Mouse (Mus musculus): ENCODE data around the gene Btg2.

Gene Btg2

GRCm38 (mm10) chr1:134077389-134078060 is 1.4 kb downstream of the Btg2 start:
- peak; percentile 79 to 80 for DNase-seq

DNA sequence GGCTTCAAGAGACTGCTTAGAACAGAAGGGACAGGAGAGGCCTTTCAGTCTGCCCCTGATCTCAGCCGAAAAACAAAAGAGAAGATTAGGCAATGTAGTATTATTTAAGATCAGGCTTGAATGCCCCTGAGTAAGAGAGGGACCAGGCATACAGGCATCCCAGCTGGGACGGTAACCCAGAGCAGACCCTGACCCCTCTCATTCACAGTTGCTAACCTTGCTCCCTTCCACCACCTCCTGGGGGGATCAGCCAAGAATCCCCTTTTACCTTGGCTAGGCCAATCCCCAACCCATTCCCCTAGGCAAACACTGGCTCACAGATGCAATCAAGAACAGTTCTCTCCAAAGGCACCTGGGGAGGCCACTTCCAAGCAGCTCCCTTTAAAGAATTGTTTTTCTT is 2.1 kb downstream of the Btg2 start:
- DNase-seq, result peak in 1 of 2 experiments; percentile 47

DNA sequence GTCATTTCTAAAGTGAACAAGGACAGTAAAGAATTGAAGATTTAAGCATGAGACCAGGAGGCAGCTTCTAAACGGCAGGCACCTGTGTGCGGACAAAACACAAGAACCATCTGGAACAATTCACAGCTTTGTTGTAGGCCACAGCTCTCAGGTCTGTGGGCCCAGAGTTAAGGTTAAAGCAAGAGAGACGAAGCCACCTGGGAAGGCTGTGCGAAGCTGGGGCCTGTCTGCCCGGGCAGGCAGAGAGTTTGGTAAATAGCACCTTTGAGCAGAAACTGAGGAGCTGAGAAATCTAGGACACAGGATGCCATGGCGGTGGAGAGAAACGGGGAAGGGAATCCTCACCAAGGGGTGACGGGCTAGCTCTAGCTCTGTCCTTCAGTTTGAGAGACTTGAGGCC is 3.4 kb downstream of the Btg2 start:
- DNase-seq, result no peak

GRCm38 (mm10) chr1:134074606-134075005 is 4.3 kb downstream of the Btg2 start:
- DNase-seq, result no peak

GRCm38 (mm10) chr1:134074184-134074583 is 4.7 kb downstream of the Btg2 start:
- no peak for DNase-seq

- no peak for DNase-seq
These were observed 5.3 kb downstream of the Btg2 start for GRCm38 (mm10) chr1:134073658-134074057.

- no peak for DNase-seq
These were observed 5.8 kb downstream of the Btg2 start for GRCm38 (mm10) chr1:134073061-134073564.

DNA sequence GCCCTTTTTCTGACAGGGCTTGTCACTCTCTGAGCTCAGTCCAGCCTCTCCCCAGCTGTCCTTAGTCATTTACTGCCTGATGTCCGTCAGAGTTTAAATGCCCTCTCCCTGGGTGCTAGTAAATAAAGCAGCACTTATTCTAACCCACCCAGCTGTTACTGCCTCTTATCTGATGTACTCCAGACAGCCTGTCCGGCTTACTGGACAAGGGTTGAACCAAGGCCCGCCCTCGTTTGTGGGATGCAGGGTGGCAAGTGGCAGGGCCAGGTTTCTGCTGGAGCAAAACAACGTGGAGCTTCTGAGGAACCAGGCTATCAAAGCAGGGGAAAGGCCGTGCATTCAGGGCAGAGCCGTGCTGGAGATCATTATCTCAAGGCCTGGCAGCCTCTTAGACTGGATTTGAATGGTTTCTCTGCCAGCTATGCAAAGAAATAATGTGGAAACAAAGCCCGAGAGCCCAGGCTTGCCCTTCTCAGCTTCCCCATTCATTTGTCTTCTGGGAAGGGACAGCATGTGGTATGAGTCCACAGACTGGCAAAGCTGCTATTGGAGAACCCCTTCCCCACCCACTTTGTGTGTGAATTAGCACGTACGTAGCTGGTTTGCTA is 7.4 kb downstream of the Btg2 start:
- DNase-seq, result no peak

GRCm38 (mm10) chr1:134070099-134070669 is 8.7 kb downstream of the Btg2 start:
- DNase-seq, result no peak

DNA sequence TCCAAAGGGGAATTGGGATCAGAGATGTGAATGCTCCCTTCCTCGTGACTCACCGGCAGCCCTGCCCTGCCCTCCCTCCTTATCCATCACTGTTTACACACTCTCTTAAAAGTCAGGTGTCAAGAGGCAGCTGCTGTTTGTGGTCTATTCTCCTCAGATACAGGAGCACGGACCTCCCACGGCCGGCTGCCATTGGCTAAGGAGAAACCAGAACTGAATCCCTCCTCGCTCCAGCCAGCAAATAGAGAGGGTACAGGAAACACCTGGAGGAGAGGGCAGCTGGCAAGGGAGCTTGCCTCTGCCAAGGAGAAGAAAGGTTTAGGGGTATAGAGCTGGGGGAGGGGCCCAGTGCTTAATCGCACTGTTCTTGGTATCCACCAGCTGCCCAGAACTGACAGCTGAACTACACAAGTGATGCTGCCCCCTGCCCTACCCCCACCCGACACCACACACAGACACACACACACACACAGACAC is 11.7 kb downstream of the Btg2 start:
- DNase-seq, result peak; percentile 35 to 48

DNA sequence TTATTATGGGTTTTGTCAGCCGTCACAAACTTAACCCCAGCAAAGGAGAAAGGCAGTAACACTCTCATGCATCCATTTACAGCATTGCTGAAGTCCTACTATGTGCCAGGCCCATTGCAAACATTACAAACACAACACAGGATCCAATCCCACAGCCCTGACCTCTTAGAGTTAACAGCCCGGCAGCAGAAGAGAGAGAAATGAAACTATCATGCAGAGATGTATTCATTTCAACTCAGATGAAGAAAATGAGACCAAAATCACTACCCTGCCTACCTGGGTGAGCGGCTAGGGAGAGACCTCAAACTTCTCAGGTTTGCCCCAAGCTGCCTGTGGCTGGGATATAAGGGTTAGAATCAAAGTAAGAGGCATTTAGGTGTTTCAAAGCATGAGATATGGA is 12.4 kb downstream of the Btg2 start:
- no peak for DNase-seq

- DNase-seq, result no peak
These were observed 13.6 kb downstream of the Btg2 start for GRCm38 (mm10) chr1:134065241-134065809.

DNA sequence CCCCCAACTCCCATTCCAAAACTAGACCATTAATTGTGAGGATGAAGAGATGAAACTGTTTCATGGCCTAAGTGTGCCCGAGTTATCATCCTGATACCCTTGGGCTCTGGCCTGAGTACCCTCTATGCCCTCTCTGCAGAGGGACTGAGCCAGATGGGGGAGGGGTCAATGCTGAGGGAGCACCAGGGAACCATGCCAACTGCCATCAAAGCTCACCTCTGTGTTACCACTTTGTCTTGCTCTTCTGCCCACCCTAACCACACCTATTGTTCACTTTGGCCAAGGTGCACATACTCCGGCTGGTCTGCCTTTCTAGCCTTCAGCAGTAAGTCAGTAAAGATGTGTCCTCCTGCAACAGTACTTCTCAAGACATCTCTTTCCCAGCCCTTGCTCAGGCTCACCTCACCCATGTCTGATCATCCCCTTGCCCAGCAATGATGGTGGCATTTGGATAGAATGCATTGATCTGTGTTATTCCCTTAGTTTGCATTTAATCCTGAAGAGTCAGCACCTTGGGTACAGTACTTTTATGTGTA is 14.6 kb downstream of the Btg2 start:
- DNase-seq, result no peak

- no peak for DNase-seq
These were observed 15.2 kb downstream of the Btg2 start for GRCm38 (mm10) chr1:134063773-134064125.

DNA sequence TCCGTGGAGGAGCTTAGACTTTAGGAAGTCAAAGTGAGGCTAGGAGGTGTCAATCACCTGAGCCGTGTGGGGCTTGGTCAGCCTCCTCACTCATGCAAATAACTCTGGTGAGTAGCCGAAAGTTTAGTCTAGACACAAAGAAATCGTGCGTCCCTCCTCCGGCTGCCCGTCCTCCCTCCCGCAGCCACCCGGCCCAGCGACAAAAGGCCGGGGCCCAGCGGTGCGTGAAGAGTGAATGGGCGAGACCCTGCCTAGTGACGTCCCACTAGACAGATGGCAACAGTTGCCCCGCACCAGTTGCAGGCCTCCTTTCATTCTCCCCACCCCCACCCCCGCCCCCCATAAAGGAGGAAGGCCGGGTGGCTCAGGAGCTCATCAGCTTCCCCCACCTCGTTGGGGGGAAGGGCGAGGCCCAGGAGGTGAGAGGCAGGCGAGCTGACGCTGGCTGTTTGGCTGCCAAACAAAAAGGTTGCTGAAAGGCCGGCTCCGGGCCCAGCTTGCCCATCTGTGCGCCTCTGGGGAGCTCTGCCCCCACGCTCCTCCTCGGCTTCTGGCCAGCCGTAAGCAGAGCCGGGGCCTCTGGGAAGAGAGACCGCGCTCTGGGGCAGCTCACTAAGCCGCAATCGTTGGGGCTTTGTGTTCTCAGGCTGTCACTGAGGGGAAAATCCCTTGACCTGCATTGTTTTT is 15.7 kb downstream of the Btg2 start:
- peak; percentile 81 to 89 for DNase-seq

DNA sequence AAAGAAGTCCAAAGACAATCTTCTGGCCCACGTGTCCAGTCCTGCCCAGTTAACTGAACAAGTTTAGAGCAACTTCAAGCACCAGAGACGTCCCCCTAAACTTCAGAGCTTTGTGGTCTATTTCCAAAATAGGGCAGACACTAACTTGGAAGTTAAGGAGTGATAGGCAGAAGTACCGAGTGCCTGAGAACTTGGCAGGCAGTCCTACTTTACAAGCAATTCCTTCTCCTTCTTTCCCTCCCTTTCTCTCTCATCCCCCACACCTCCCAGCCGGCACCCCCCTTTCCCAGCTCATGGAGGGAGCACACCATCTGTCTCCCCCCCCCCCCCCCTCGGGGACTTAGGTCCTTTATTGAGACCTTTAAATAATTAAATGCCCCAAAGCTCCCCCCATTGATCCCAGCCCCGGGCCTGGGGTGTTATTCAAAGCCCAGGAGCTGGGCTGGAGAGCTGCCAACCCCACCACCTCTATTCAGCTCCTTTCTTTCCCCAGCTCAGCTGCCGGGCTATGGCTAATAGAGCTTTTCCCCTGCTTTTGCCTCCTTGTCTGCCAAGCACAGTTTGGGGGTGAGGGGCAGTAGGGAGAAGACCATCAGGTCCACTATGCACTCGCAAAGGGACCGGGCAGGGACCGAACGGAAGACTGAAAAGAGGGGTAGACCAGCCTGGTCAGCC is 16.4 kb downstream of the Btg2 start:
- peak; percentile 71 to 78 for DNase-seq

GRCm38 (mm10) chr1:134061915-134062314 is 17.0 kb downstream of the Btg2 start:
- DNase-seq, result no peak

- DNase-seq, result peak; percentile 90 to 92
These were observed 17.9 kb downstream of the Btg2 start for GRCm38 (mm10) chr1:134060849-134061569.

DNA sequence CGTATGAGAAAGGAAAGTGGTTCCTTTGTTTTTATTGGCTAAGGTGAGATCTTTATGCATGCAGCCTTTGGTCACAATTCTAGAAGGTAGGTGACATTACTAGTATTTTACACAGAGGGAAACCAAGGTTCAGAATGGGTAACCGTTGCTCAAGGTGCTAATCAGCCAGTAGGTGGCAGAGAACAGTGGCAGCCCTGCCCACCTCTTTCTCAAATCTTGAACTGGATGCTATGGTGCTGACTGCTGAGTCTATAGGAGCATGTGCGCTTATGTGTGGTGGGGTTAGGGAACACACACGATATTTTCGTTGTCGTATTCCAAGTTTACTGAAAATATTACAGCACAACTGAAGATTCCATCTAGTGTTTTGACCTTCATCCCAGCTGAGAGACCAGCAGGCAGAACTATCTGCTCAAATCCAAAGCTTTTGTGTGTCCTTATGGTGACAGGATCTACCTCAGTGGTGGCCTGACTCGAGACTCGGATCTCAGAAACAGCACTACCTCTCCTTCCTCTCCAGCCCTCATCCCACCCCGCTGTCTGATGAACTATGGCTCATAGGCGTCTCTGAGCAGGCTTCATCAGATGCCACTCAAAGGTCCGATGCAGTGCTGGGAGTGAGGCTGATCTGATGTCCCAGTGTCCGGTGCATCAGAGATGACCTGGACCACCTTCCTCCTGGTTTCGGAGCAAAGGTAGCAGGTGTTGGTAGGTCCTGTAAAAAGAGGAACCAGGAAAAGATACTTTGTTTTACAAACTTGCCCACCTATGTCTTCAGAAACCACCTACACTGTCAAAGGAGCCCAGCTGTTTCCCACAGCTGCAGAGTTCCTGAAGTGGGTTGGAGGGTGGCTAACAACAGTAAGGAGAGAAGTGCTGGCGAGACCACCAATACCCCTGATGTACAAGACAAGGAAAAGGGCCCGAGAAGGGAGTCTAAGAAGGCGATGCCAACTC is 18.9 kb downstream of the Btg2 start:
- no peak for DNase-seq

DNA sequence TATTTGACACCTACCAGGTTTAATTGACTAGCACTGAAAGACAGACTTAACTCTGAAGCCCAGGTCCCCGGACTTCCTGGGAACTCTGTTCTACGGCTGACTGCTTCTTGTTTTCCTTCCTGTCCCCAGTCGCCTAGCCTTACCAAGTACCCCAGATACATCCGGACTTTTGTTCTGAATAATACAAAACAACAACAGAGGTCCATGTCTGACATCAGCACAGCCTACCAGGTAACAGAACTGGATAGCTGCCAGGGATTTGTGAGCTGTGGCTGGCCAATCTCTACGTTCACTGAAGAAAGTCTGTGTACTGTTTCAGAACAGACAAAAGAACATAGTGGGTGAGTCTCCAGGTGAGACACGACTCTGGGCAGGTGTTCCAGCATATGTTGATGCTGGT is 20.1 kb downstream of the Btg2 start:
- DNase-seq, result no peak
